Mouse (Mus musculus) limb, embryonic 11.5 days (tissue): Measurements from ENCODE around the gene Cct3. TPM values are rescaled to one million over a fixed set of nuclear protein-coding genes. Genes with fewer than 3 reads are reported as not detected.

Experiments
- ATAC-seq: fragments of 200-750 bp; cut with Nextera tagmentation; 2 replicates; pipeline ENCODE4 v1.8.0; 2017; ENCODE audit warnings: low read depth; ENCODE audit not compliant: insufficient number of reproducible peaks, low FRiP score, low TSS enrichment
- DNase-seq: peaks from one replicate; pipeline ENCODE4 v3.0.0-alpha.2; 2015; ENCODE audit warnings: low spot score
- H3K27ac ChIP-seq: fragments of 300-500 bp; sonication (generic); replicated peaks from 2 replicates; pipeline ENCODE4 v1.5.1; 2014; ENCODE audit warnings: low read depth, mild to moderate bottlenecking, low read length
- H3K27me3 ChIP-seq: fragments of 300-500 bp; sonication (generic); 2 replicates; pipeline ENCODE4 v1.6.1; 2014; ENCODE audit warnings: mild to moderate bottlenecking, low read length, mixed read lengths; ENCODE audit not compliant: control insufficient read depth, insufficient read depth
- H3K36me3 ChIP-seq: fragments of 300-500 bp; sonication (generic); 2 replicates; pipeline ENCODE4 v1.6.1; 2014; ENCODE audit warnings: mild to moderate bottlenecking, low read length, moderate library complexity, mixed read lengths; ENCODE audit not compliant: control insufficient read depth, insufficient read depth
- H3K4me1 ChIP-seq: fragments of 300-500 bp; sonication (generic); 2 replicates; pipeline ENCODE4 v1.6.1; 2014; ENCODE audit warnings: low read length, mixed read lengths; ENCODE audit not compliant: control insufficient read depth, insufficient read depth
- H3K4me2 ChIP-seq: fragments of 300-500 bp; sonication (generic); 2 replicates; pipeline ENCODE4 v1.6.1; 2014; ENCODE audit warnings: low read depth, mild to moderate bottlenecking, moderate library complexity; ENCODE audit not compliant: severe bottlenecking
- H3K4me3 ChIP-seq: fragments of 300-500 bp; sonication (generic); 2 replicates; pipeline ENCODE4 v1.5.1; 2014; ENCODE audit warnings: low read depth, low read length
- H3K9ac ChIP-seq: fragments of 300-500 bp; sonication (generic); 2 replicates; pipeline ENCODE4 v1.6.1; 2014; ENCODE audit warnings: mild to moderate bottlenecking, low read length
- H3K9me3 ChIP-seq: fragments of 300-500 bp; sonication (generic); 2 replicates; pipeline ENCODE4 v1.6.1; 2016; ENCODE audit warnings: low read length; ENCODE audit not compliant: control insufficient read depth
- WGBS: fragments of 180-500 bp; shearing (Covaris S2); extraction: QIAGEN DNeasy Blood & Tissue Kit; methylation state at CpG from one replicate; pipeline ENCODE4 v1.1.7; 2014; 5-methylcytosine and 5-hydroxymethylcytosine counted together
- polyA plus RNA-seq: library from polyadenylated mRNA; unstranded; fragments of >200 nt; fragmentation: Nextera tagmentation; extraction: Ambion mirVana; gene quantifications from 2 replicates; pipeline ENCODE4 v1.2.1, GENCODE M21; 2014

Cct3 gene
- polyA plus RNA-seq, 1 experiment from 2014 or later: 785 TPM

DNA sequence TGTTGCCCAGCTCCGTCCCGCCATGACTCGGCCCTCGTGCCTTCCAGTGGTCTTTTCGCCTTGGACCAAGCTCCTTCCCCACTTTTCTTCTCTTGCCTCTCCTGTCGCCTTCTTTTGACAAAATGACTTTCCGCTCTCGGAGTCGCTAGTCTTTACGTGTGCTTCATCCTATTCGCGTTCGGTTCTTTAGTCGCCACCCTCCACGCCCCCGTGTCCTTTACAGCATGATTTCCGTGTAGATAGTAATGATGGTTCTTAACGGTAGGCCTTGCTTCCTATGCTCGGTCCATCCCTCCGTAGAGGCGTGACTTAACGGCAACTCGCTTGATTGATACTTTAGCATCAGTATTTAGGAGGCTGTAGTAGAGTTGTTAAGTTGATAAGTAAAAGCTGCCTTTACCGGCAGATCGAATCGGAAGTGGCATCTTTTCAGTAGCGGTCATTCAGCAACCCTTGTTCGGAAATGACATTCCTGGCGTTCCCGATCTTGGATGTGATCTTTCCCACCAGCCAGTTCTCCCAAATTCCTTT lies 470 bp downstream of the Cct3 start:
- no peaks in the 10 kb centered on the region for H3K9me3 ChIP-seq
- no peak for ATAC-seq
- no peaks in the 10 kb centered on the region for H3K27me3 ChIP-seq

GRCm38 (mm10) chr3:88299172-88299571 lies 2.3 kb downstream of the Cct3 start:
- no peak for DNase-seq
- no peak for ATAC-seq
- Histone ChIP-seq H3K9ac (no peak overlapping the region), H3K9me3 (no peaks in the 10 kb centered on the region), H3K4me2 (no peak overlapping the region), H3K4me3 (no peak overlapping the region), H3K36me3 (peaks cover 16% of the 10 kb centered on the region; the same call in 1 of the 2 replicates), H3K27me3 (no peaks in the 10 kb centered on the region), H3K27ac (no peak overlapping the region), H3K4me1 (peaks cover 7% of the 10 kb centered on the region; the same call in 1 of the 2 replicates)
- 95% methylated on average over 1 of the region's 1 CpGs for WGBS

More for the DNA sequence above, 470 bp downstream of the Cct3 start:
- Histone ChIP-seq H3K36me3 (peaks cover 15% of the 10 kb centered on the region; the same call in 1 of the 2 replicates), H3K4me1 (peaks cover 7% of the 10 kb centered on the region; the same call in 1 of the 2 replicates), H3K4me3 (peak overlapping the region; percentile 66), H3K4me2 (peak overlapping the region; percentile 72), H3K27ac (peak overlapping the region; percentile 76), H3K9ac (peak overlapping the region; percentile 74)
- WGBS: under 1% methylated on average over 30 of the region's 30 CpGs
- no peak for DNase-seq

DNA sequence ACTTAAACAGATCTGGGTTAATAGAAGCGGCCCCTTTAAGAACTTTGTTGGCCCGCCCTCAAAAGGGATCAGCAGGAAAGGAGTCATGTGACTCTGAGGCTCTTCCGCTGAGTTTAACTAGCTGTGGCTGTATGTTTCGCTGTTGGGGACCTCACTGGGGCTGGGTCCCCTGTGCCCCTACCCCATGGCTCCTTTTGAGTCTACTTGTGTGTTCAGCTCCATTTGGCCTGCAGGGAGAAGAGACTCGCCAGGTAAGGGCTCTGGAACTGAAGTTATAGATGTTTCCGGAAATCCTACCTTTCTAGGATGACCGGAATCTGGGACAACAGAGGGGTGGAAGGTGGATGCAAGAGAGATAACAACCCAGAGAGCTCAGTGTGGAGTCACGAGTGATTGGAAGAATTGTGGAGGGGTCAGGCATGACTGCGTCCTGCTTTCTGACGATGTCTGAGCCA lies 28.1 kb downstream of the Cct3 start, which contains the start of gene Glmp:
Glmp (plus strand) TSS at position 73 of the 455 bp plus-strand sequence.
- Histone ChIP-seq H3K27me3 (no peaks in the 10 kb centered on the region), H3K4me3 (peak within 1 kb of the TSS; percentile 77), H3K27ac (no peak within 1 kb of the TSS), H3K36me3 (peaks cover 29% of the 10 kb centered on the region), H3K4me1 (peaks cover 5% of the 10 kb centered on the region; the same call in 1 of the 2 replicates), H3K9me3 (no peaks in the 10 kb centered on the region), H3K4me2 (peak within 1 kb of the TSS; percentile 67), H3K9ac (peak within 1 kb of the TSS; percentile 85)
- ATAC-seq (no peak), DNase-seq (peak; percentile 65)
- WGBS: under 1% methylated on average over 10 of the region's 10 CpGs

DNA sequence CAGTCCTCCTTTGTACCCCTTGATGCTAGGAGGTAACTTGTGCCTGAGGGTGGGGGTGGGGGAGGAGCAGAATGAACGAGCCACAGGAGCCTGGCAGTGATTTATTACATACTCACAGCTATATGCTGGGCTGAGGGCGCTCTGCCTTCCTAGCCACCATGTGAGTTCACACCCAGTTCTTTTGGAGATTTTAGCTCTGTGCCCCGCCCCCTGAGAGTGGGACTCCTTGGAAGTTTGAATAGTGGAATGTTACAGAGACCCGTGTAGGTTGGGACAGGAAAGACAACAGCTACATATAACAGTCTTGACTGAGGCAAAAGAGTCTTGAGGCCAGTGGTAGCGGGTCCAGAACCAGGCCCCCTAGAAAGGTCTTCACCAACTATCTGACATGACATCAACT lies 32.0 kb downstream of the Cct3 start:
- no peak overlapping the region for H3K4me3 ChIP-seq
- DNase-seq (no peak), ATAC-seq (no peak)
- H3K9me3 ChIP-seq: no peaks in the 10 kb centered on the region
- H3K9ac ChIP-seq: no peak overlapping the region
- 48% methylated on average over 5 of the region's 5 CpGs for WGBS
- no peak overlapping the region for H3K4me2 ChIP-seq
- peaks cover 5% of the 10 kb centered on the region; the same call in 1 of the 2 replicates for H3K4me1 ChIP-seq
- no peak overlapping the region for H3K27ac ChIP-seq
- H3K27me3 ChIP-seq: no peaks in the 10 kb centered on the region
- peaks cover 3% of the 10 kb centered on the region; the same call in 1 of the 2 replicates for H3K36me3 ChIP-seq

- H3K9ac ChIP-seq: no peak overlapping the region
- H3K9me3 ChIP-seq: no peaks in the 10 kb centered on the region
- no peaks in the 10 kb centered on the region for H3K27me3 ChIP-seq
- DNase-seq (peak; percentile 62), ATAC-seq (no peak)
- 29% methylated on average over 2 of the region's 2 CpGs for WGBS
- no peak overlapping the region for H3K27ac ChIP-seq
- peaks cover 3% of the 10 kb centered on the region; the same call in 1 of the 2 replicates for H3K36me3 ChIP-seq
- H3K4me3 ChIP-seq: no peak overlapping the region
- H3K4me2 ChIP-seq: no peak overlapping the region
- H3K4me1 ChIP-seq: peaks cover 4% of the 10 kb centered on the region; the same call in 1 of the 2 replicates
Measured at GRCm38 (mm10) chr3:88331282-88331681, 34.4 kb downstream of the Cct3 start.

DNA sequence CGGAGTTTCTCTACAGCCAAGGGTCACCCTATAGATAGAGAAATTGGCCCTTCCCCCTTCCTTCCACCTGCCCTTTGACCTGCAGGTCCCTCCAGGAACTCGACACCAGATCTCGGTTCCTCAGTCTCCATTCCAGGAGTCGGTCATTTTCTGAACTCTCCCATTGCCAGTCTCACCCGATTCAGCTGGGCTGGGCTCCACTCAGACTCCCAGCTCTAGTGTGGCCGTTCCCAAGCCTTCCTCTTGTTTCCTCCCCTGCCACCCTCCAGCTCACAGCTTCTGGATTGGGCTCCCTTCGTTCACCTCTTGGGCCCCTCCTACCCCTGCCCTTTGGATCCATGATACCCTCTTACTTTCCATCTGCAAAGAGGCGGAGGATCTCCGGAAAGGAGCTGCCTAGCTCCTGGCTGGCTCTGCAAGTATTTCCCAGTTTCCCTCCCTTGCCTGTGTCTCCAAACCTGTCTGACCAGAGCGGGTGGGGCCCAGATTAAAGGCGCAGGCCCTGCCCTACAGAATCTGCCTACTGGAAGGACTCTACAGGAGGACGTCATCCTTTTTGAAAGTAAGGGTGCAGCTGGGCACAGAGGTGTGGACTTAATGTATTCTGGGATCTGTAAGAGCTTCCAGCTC lies 37.2 kb downstream of the Cct3 start:
- ATAC-seq: no peak
- Histone ChIP-seq H3K9ac (no peak overlapping the region), H3K4me2 (peak overlapping the region; percentile 22; the same call in 1 of the 2 replicates), H3K4me1 (peaks cover 10% of the 10 kb centered on the region), H3K36me3 (no peaks in the 10 kb centered on the region), H3K4me3 (no peak overlapping the region), H3K9me3 (no peaks in the 10 kb centered on the region), H3K27me3 (no peaks in the 10 kb centered on the region), H3K27ac (no peak overlapping the region)
- DNase-seq: no peak
- WGBS: 48% methylated on average over 12 of the region's 12 CpGs

- DNase-seq (no peak), ATAC-seq (no peak)
- peaks cover 11% of the 10 kb centered on the region for H3K4me1 ChIP-seq
- no peaks in the 10 kb centered on the region for H3K36me3 ChIP-seq
- WGBS: 46% methylated on average over 3 of the region's 3 CpGs
- peak overlapping the region; percentile 92 for H3K9ac ChIP-seq
- H3K27me3 ChIP-seq: no peaks in the 10 kb centered on the region
- peak overlapping the region; percentile 66 for H3K4me2 ChIP-seq
- no peak overlapping the region for H3K27ac ChIP-seq
- H3K9me3 ChIP-seq: no peaks in the 10 kb centered on the region
- H3K4me3 ChIP-seq: peak overlapping the region; percentile 79
Measured at GRCm38 (mm10) chr3:88334902-88335435, 38.1 kb downstream of the Cct3 start.

GRCm38 (mm10) chr3:88335436-88336053 lies 38.6 kb downstream of the Cct3 start:
- Histone ChIP-seq H3K27me3 (no peaks in the 10 kb centered on the region), H3K27ac (peak overlapping the region; percentile 90), H3K4me1 (peaks cover 11% of the 10 kb centered on the region), H3K9me3 (no peaks in the 10 kb centered on the region), H3K4me3 (peak overlapping the region; percentile 79), H3K4me2 (peak overlapping the region; percentile 66), H3K9ac (peak overlapping the region; percentile 92), H3K36me3 (no peaks in the 10 kb centered on the region)
- DNase-seq (no peak), ATAC-seq (peak; percentile 45; the same call in 1 of the 2 replicates)
- under 1% methylated on average over 27 of the region's 27 CpGs for WGBS
